Mouse (Mus musculus): ENCODE measurements around the gene Obp2a. TPM values are rescaled to one million over a fixed set of nuclear protein-coding genes. Genes with fewer than 3 reads are reported as not detected.
"Not testable (repeated sequence)": the region's sequence is repeated elsewhere in the genome, so short reads cannot be mapped to it uniquely, and the experiment has no call there.

Gene Obp2a
- polyA plus RNA-seq, 1 experiment from 2014 or later: not detected

- Histone ChIP-seq H3K9me3 (no peaks in the 10 kb centered on the region), H3K27me3 (ENCODE audit: insufficient read depth, poor library complexity, severe bottlenecking) (peaks cover 17% of the 10 kb centered on the region; the same call in 1 of the 2 replicates), H3K27ac (no peak within 1 kb of the TSS), H3K4me3 (no peak within 1 kb of the TSS), H3K36me3 (no peaks in the 10 kb centered on the region), H3K4me1 (no peaks in the 10 kb centered on the region)
- no peak for DNase-seq (ENCODE audit: low spot score)
- 70% methylated on average over 2 of the region's 2 CpGs for WGBS
Measured at GRCm38 (mm10) chr2:25682426-25682825, 17.4 kb upstream of the Obp2a start, which contains the start of gene Lcn10. Lcn10 (plus strand) TSS chr2:25682726.

- Histone ChIP-seq H3K36me3 (no peaks in the 10 kb centered on the region), H3K4me1 (no peaks in the 10 kb centered on the region)
- WGBS: 61% methylated on average over 4 of the region's 4 CpGs
Measured at GRCm38 (mm10) chr2:25686941-25687340, 12.9 kb upstream of the Obp2a start.

GRCm38 (mm10) chr2:25694605-25695004, 5.2 kb upstream of the Obp2a start:
- no peaks in the 10 kb centered on the region for H3K9me3 ChIP-seq
- no peaks in the 10 kb centered on the region for H3K4me1 ChIP-seq
- no peaks in the 10 kb centered on the region for H3K36me3 ChIP-seq
- 0 out of 2 replicates have a peak, but pooled peaks cover 4% of the 10 kb centered on the region for H3K27me3 ChIP-seq (ENCODE audit: insufficient read depth, poor library complexity, severe bottlenecking)
- H3K27ac ChIP-seq: no peak overlapping the region
- no peak for DNase-seq (ENCODE audit: low spot score)
- H3K4me3 ChIP-seq: no peak overlapping the region

More at GRCm38 (mm10) chr2:25686941-25687340, 12.9 kb upstream of the Obp2a start:
- H3K27ac ChIP-seq: no peak overlapping the region
- no peak for DNase-seq (ENCODE audit: low spot score)
- no peak overlapping the region for H3K4me3 ChIP-seq
- H3K9me3 ChIP-seq: no peaks in the 10 kb centered on the region
- peaks cover 8% of the 10 kb centered on the region; the same call in 1 of the 2 replicates for H3K27me3 ChIP-seq (ENCODE audit: insufficient read depth, poor library complexity, severe bottlenecking)

- Histone ChIP-seq H3K4me1 (no peaks in the 10 kb centered on the region), H3K27ac (no peak overlapping the region), H3K36me3 (no peaks in the 10 kb centered on the region), H3K9me3 (no peaks in the 10 kb centered on the region), H3K4me3 (no peak overlapping the region), H3K27me3 (ENCODE audit: insufficient read depth, poor library complexity, severe bottlenecking) (no peaks in the 10 kb centered on the region)
- DNase-seq (ENCODE audit: low spot score): no peak
- 64% methylated on average over 4 of the region's 4 CpGs for WGBS
Measured at GRCm38 (mm10) chr2:25696951-25697350, 2.9 kb upstream of the Obp2a start.

- H3K4me3 ChIP-seq: no peak overlapping the region
- no peaks in the 10 kb centered on the region for H3K4me1 ChIP-seq
- no peak overlapping the region for H3K27ac ChIP-seq
- no peak for DNase-seq (ENCODE audit: low spot score)
- H3K27me3 ChIP-seq (ENCODE audit: insufficient read depth, poor library complexity, severe bottlenecking): no peaks in the 10 kb centered on the region
- H3K36me3 ChIP-seq: no peaks in the 10 kb centered on the region
- H3K9me3 ChIP-seq: no peaks in the 10 kb centered on the region
- WGBS: 76% methylated on average over 2 of the region's 2 CpGs
Measured at GRCm38 (mm10) chr2:25698696-25699095, 1.1 kb upstream of the Obp2a start.

- Histone ChIP-seq H3K36me3 (no peaks in the 10 kb centered on the region), H3K9me3 (no peaks in the 10 kb centered on the region), H3K4me1 (0 out of 2 replicates have a peak, but pooled peaks cover 4% of the 10 kb centered on the region), H3K27me3 (ENCODE audit: insufficient read depth, poor library complexity, severe bottlenecking) (no peaks in the 10 kb centered on the region), H3K27ac (no peak overlapping the region), H3K4me3 (no peak overlapping the region)
- peak; percentile 64 for DNase-seq (ENCODE audit: low spot score)
- 67% methylated on average over 5 of the region's 5 CpGs for WGBS
Measured at GRCm38 (mm10) chr2:25701001-25701400, 1.2 kb downstream of the Obp2a start.

- Histone ChIP-seq H3K9me3 (no peaks in the 10 kb centered on the region), H3K36me3 (no peaks in the 10 kb centered on the region), H3K27ac (no peak overlapping the region), H3K27me3 (ENCODE audit: insufficient read depth, poor library complexity, severe bottlenecking) (no peaks in the 10 kb centered on the region), H3K4me1 (0 out of 2 replicates have a peak, but pooled peaks cover 9% of the 10 kb centered on the region), H3K4me3 (no peak overlapping the region)
- no peak for DNase-seq (ENCODE audit: low spot score)
- whole genome bisulfite sequencing: 61% methylated on average over 4 of the region's 4 CpGs
Measured at GRCm38 (mm10) chr2:25703706-25704105, 3.9 kb downstream of the Obp2a start.

- Histone ChIP-seq H3K4me1 (0 out of 2 replicates have a peak, but pooled peaks cover 9% of the 10 kb centered on the region), H3K4me3 (peak within 1 kb of the TSS; percentile 80), H3K27ac (peak within 1 kb of the TSS; percentile 85), H3K27me3 (ENCODE audit: insufficient read depth, poor library complexity, severe bottlenecking) (no peaks in the 10 kb centered on the region), H3K36me3 (no peaks in the 10 kb centered on the region), H3K9me3 (no peaks in the 10 kb centered on the region)
- WGBS: under 1% methylated on average over 78 of the region's 78 CpGs
- peak; percentile 93 for DNase-seq (ENCODE audit: low spot score)
Measured at GRCm38 (mm10) chr2:25706643-25707481, 7.0 kb downstream of the Obp2a start, which contains the start of gene Bmyc. Bmyc (plus strand) TSS chr2:25706739.

GRCm38 (mm10) chr2:25708121-25708520, 8.3 kb downstream of the Obp2a start:
- no peak overlapping the region for H3K27ac ChIP-seq
- 0 out of 2 replicates have a peak, but pooled peaks cover 9% of the 10 kb centered on the region for H3K4me1 ChIP-seq
- no peaks in the 10 kb centered on the region for H3K36me3 ChIP-seq
- WGBS: 58% methylated on average over 2 of the region's 2 CpGs
- H3K4me3 ChIP-seq: no peak overlapping the region
- H3K9me3 ChIP-seq: no peaks in the 10 kb centered on the region
- no peaks in the 10 kb centered on the region for H3K27me3 ChIP-seq (ENCODE audit: insufficient read depth, poor library complexity, severe bottlenecking)
- DNase-seq (ENCODE audit: low spot score): no peak

- WGBS: 81% methylated on average over 1 of the region's 1 CpGs
- H3K4me1 ChIP-seq, H3K36me3 ChIP-seq: not testable (repeated sequence)
Measured at GRCm38 (mm10) chr2:25709056-25709455, 9.2 kb downstream of the Obp2a start.

GRCm38 (mm10) chr2:25709791-25710190, 9.9 kb downstream of the Obp2a start:
- H3K9me3 ChIP-seq; H3K27ac ChIP-seq; DNase-seq (ENCODE audit: low spot score); H3K36me3 ChIP-seq; H3K27me3 ChIP-seq (ENCODE audit: insufficient read depth, poor library complexity, severe bottlenecking); H3K4me3 ChIP-seq; H3K4me1 ChIP-seq: not testable (repeated sequence)
- 62% methylated on average over 2 of the region's 2 CpGs for WGBS

More at GRCm38 (mm10) chr2:25709056-25709455, 9.2 kb downstream of the Obp2a start:
- not testable (repeated sequence) for H3K4me3 ChIP-seq; H3K9me3 ChIP-seq; H3K27me3 ChIP-seq (ENCODE audit: insufficient read depth, poor library complexity, severe bottlenecking); H3K27ac ChIP-seq
- DNase-seq (ENCODE audit: low spot score): peak; percentile 61

- H3K27ac ChIP-seq; DNase-seq (ENCODE audit: low spot score); H3K4me1 ChIP-seq; H3K27me3 ChIP-seq (ENCODE audit: insufficient read depth, poor library complexity, severe bottlenecking); H3K36me3 ChIP-seq; H3K4me3 ChIP-seq; H3K9me3 ChIP-seq: not testable (repeated sequence)
- WGBS: 26% methylated on average over 3 of the region's 3 CpGs
Measured at GRCm38 (mm10) chr2:25711641-25712040, 11.8 kb downstream of the Obp2a start.

GRCm38 (mm10) chr2:25717222-25717621, 17.4 kb downstream of the Obp2a start:
- Histone ChIP-seq H3K36me3 (no peaks in the 10 kb centered on the region), H3K4me3 (no peak overlapping the region), H3K27me3 (ENCODE audit: insufficient read depth, poor library complexity, severe bottlenecking) (no peaks in the 10 kb centered on the region), H3K4me1 (no peaks in the 10 kb centered on the region), H3K27ac (no peak overlapping the region), H3K9me3 (no peaks in the 10 kb centered on the region)
- DNase-seq (ENCODE audit: low spot score): no peak
